Mouse (Mus musculus) limb, embryonic 11.5 days (tissue): ENCODE measurements at regions not wholly inside any gene's neighbourhood (a gene's known extent, or its start where the extent isn't known, plus 50 kb on each side); places are given as distances from the start of the nearest gene placed in this dataset.
"Not testable (repeated sequence)": the region's sequence is repeated elsewhere in the genome, so short reads cannot be mapped to it uniquely, and the experiment has no call there.

ENCODE experiments used
- ATAC-seq: fragments of 200-750 bp; cut with Nextera tagmentation; 2 replicates; pipeline ENCODE4 v1.8.0; 2017; ENCODE audit warnings: low read depth; ENCODE audit not compliant: insufficient number of reproducible peaks, low FRiP score, low TSS enrichment
- DNase-seq: peaks from one replicate; pipeline ENCODE4 v3.0.0-alpha.2; 2015; ENCODE audit warnings: low spot score
- H3K27ac ChIP-seq: fragments of 300-500 bp; sonication (generic); replicated peaks from 2 replicates; pipeline ENCODE4 v1.5.1; 2014; ENCODE audit warnings: low read depth, mild to moderate bottlenecking, low read length
- H3K27me3 ChIP-seq: fragments of 300-500 bp; sonication (generic); 2 replicates; pipeline ENCODE4 v1.6.1; 2014; ENCODE audit warnings: mild to moderate bottlenecking, low read length, mixed read lengths; ENCODE audit not compliant: control insufficient read depth, insufficient read depth
- H3K36me3 ChIP-seq: fragments of 300-500 bp; sonication (generic); 2 replicates; pipeline ENCODE4 v1.6.1; 2014; ENCODE audit warnings: mild to moderate bottlenecking, low read length, moderate library complexity, mixed read lengths; ENCODE audit not compliant: control insufficient read depth, insufficient read depth
- H3K4me1 ChIP-seq: fragments of 300-500 bp; sonication (generic); 2 replicates; pipeline ENCODE4 v1.6.1; 2014; ENCODE audit warnings: low read length, mixed read lengths; ENCODE audit not compliant: control insufficient read depth, insufficient read depth
- H3K4me2 ChIP-seq: fragments of 300-500 bp; sonication (generic); 2 replicates; pipeline ENCODE4 v1.6.1; 2014; ENCODE audit warnings: low read depth, mild to moderate bottlenecking, moderate library complexity; ENCODE audit not compliant: severe bottlenecking
- H3K4me3 ChIP-seq: fragments of 300-500 bp; sonication (generic); 2 replicates; pipeline ENCODE4 v1.5.1; 2014; ENCODE audit warnings: low read depth, low read length
- H3K9ac ChIP-seq: fragments of 300-500 bp; sonication (generic); 2 replicates; pipeline ENCODE4 v1.6.1; 2014; ENCODE audit warnings: mild to moderate bottlenecking, low read length
- H3K9me3 ChIP-seq: fragments of 300-500 bp; sonication (generic); 2 replicates; pipeline ENCODE4 v1.6.1; 2016; ENCODE audit warnings: low read length; ENCODE audit not compliant: control insufficient read depth
- WGBS: fragments of 180-500 bp; shearing (Covaris S2); extraction: QIAGEN DNeasy Blood & Tissue Kit; methylation state at CpG from one replicate; pipeline ENCODE4 v1.1.7; 2014; 5-methylcytosine and 5-hydroxymethylcytosine counted together

DNA sequence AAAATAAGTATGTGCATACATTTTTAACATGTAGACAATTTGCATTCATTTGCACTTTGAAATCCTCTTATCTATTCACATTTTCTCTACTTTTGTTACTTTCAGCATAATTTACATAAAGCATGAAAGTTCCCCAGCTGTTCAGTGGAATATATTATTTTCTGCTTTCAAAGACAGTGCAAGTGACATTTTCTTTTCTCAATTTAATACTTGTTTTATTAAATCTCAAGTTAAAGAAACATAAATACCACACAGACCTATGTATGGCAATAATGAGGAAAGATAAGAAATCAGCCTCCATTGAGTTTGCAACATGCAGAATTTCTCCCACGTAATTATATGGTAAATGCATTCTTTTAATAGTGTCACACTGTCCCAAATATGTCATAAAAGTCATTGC is 1168.1 kb upstream of the Gje1 start:
- Histone ChIP-seq H3K36me3 (no peaks in the 10 kb centered on the region), H3K9me3 (no peaks in the 10 kb centered on the region), H3K4me3 (no peak overlapping the region), H3K4me2 (no peak overlapping the region), H3K9ac (no peak overlapping the region), H3K4me1 (no peaks in the 10 kb centered on the region), H3K27me3 (no peaks in the 10 kb centered on the region), H3K27ac (no peak overlapping the region)
- DNase-seq: no peak
- WGBS: 71% methylated on average over 1 of the region's 1 CpGs
- ATAC-seq: no peak

DNA sequence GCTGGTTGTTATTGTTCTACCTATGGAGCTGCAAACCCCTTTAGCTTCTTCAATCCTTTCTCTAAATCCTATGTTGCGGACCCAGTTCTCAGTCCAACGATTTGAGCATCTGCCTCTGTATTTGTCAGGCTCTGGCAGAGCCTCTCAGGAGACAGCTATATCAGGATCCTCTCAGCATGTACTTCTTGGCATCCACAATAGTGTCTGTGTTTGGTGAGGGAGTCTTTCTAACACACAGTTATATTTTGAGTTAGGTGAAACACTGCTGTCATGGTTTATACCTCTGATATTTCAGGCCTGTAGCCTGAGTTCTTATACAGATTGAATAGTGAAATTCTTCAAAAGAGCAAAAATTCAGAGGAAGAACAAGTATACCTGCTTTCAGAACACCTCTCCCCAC is 1150.0 kb upstream of the Gje1 start:
- H3K4me3 ChIP-seq: no peak overlapping the region
- H3K36me3 ChIP-seq: no peaks in the 10 kb centered on the region
- no peak overlapping the region for H3K4me2 ChIP-seq
- no peak overlapping the region for H3K9ac ChIP-seq
- no peaks in the 10 kb centered on the region for H3K4me1 ChIP-seq
- WGBS: 91% methylated on average over 2 of the region's 2 CpGs
- H3K27me3 ChIP-seq: no peaks in the 10 kb centered on the region
- ATAC-seq (no peak), DNase-seq (no peak)
- no peak overlapping the region for H3K27ac ChIP-seq
- no peaks in the 10 kb centered on the region for H3K9me3 ChIP-seq

DNA sequence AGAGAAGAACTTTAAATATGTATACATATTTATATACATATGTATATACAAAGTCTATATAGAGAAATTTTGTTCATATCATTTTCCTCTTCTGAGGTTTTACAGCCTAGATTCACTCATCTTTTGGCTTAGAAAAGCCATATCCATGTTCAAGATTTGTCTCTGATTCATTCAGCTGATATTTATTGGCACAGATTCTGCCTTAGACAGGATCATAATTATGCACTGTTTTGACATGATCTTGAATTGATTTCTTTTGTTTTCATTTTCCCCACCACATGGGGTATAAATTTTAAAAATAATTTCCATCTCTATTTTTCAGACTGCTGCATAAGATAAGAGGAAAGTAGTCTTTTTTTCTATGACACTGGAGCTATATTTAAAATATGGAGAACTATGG is 1148.9 kb upstream of the Gje1 start:
- Histone ChIP-seq H3K9me3 (no peaks in the 10 kb centered on the region), H3K9ac (no peak overlapping the region), H3K27ac (no peak overlapping the region), H3K27me3 (no peaks in the 10 kb centered on the region), H3K4me3 (no peak overlapping the region), H3K36me3 (no peaks in the 10 kb centered on the region), H3K4me2 (no peak overlapping the region), H3K4me1 (no peaks in the 10 kb centered on the region)
- no peak for DNase-seq
- no peak for ATAC-seq

DNA sequence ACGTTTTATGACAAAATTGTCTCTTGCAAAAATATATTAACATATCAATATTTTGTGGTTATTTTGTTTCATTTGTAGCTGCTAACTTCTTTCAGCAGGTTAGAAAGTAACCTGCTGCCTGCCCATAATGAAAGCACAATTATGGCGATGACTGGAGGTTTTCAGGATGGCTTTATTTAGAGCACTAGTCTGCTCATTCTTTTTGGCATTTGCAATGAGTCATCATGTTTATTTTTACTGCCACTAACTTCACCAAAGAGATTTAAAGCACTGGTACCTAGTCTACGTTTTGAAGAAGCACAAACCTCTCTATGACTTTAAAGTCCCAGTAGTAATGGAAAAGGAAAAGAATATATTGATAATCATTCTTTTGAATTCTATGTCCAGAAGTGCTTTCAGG is 1123.4 kb upstream of the Gje1 start:
- no peak overlapping the region for H3K4me3 ChIP-seq
- no peaks in the 10 kb centered on the region for H3K36me3 ChIP-seq
- no peaks in the 10 kb centered on the region for H3K9me3 ChIP-seq
- 75% methylated on average over 3 of the region's 3 CpGs for WGBS
- H3K4me1 ChIP-seq: no peaks in the 10 kb centered on the region
- no peak overlapping the region for H3K4me2 ChIP-seq
- H3K9ac ChIP-seq: no peak overlapping the region
- H3K27me3 ChIP-seq: no peaks in the 10 kb centered on the region
- ATAC-seq (no peak), DNase-seq (no peak)
- H3K27ac ChIP-seq: no peak overlapping the region

DNA sequence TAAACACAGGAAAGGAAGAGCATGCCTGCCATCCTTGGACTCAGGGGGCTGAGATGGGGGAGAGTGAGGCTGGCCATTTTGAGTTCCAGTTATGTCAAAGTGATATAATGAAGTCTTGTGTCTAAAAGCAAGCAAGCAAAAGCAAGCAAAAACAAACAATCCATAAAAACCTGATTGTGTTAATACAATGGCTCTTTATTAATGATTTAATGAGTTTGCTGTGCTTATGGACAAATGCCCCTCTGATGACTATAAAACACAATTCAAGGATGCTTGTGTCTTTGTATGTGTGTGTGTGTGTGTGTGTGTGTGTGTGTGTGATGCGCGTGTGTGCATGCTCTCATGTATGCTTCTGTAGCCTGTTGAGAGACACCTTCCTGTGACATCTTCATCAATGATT is 1114.3 kb upstream of the Gje1 start:
- Histone ChIP-seq H3K36me3 (no peaks in the 10 kb centered on the region), H3K9me3 (no peaks in the 10 kb centered on the region), H3K4me2 (no peak overlapping the region), H3K27ac (no peak overlapping the region), H3K9ac (no peak overlapping the region), H3K4me1 (no peaks in the 10 kb centered on the region), H3K27me3 (no peaks in the 10 kb centered on the region), H3K4me3 (no peak overlapping the region)
- no peak for DNase-seq
- no peak for ATAC-seq
- WGBS: 91% methylated on average over 2 of the region's 2 CpGs

DNA sequence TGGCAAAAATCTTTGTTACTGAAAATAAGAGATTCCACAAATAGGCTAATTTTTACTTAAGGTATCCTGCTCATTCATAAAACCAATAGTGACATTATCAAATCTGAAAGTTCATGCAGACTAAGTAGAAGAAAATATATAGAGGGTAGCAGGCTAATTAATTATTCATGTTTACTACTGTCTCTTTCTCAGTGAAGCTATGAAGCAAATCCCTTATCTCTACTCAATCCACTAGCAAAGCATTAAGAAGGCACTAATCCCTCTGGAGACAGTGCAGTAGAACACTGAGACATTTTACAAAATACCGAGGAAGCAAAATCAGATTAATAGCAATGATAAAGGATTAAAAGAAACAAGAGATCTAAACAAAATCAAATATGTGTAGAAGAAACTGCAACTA is 1107.4 kb upstream of the Gje1 start:
- Histone ChIP-seq H3K36me3 (no peaks in the 10 kb centered on the region), H3K27ac (no peak overlapping the region), H3K9me3 (no peaks in the 10 kb centered on the region), H3K4me2 (no peak overlapping the region), H3K4me3 (no peak overlapping the region), H3K27me3 (no peaks in the 10 kb centered on the region), H3K4me1 (no peaks in the 10 kb centered on the region), H3K9ac (no peak overlapping the region)
- ATAC-seq (no peak), DNase-seq (no peak)
- 84% methylated on average over 1 of the region's 1 CpGs for WGBS

DNA sequence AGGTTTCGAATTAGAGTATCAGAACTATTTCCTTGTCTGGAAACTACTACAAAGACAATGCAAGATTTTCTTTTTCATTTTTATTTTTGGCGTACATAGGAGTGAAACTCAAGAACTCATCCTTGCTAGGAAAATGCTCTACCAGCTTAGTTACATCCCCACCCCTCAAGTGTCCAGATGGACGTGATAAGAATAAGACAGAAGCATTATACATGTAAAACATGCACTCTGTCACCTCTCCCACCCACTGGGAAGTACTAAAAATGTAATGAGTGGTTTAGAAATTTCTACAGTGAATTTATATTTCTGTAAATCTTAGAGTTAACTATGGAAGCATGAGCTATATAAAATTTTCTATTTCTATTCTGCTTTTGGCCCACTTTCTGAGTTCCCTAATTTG is 1089.3 kb upstream of the Gje1 start:
- no peak overlapping the region for H3K27ac ChIP-seq
- no peaks in the 10 kb centered on the region for H3K27me3 ChIP-seq
- H3K9me3 ChIP-seq: no peaks in the 10 kb centered on the region
- H3K4me2 ChIP-seq: no peak overlapping the region
- no peak overlapping the region for H3K4me3 ChIP-seq
- no peak for ATAC-seq
- no peaks in the 10 kb centered on the region for H3K36me3 ChIP-seq
- H3K9ac ChIP-seq: no peak overlapping the region
- no peaks in the 10 kb centered on the region for H3K4me1 ChIP-seq
- 82% methylated on average over 3 of the region's 3 CpGs for WGBS
- DNase-seq: no peak

DNA sequence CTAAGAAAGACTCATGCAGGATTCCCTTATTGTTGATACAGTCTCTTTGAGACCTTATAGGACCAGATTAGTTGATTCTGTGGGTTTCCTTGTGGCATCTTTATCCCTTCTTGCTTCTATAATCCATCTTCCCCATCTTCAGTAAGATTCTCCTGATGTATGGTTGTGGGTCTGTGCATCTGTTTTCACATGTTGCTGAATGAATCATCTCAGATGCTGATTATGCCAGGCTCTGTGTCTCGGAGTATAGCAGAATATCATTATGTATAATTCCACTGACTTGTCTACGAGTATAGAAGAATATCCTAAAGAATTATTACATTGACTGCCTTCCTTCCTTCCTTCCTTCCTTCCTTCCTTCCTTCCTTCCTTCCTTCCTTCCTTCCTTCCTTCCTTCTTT is 1087.8 kb upstream of the Gje1 start:
- DNase-seq (no peak), ATAC-seq (no peak)
- Histone ChIP-seq H3K27me3 (no peaks in the 10 kb centered on the region), H3K4me1 (no peaks in the 10 kb centered on the region), H3K9ac (no peak overlapping the region), H3K9me3 (no peaks in the 10 kb centered on the region), H3K4me2 (no peak overlapping the region), H3K27ac (no peak overlapping the region), H3K36me3 (no peaks in the 10 kb centered on the region), H3K4me3 (no peak overlapping the region)
- 83% methylated on average over 2 of the region's 2 CpGs for WGBS

DNA sequence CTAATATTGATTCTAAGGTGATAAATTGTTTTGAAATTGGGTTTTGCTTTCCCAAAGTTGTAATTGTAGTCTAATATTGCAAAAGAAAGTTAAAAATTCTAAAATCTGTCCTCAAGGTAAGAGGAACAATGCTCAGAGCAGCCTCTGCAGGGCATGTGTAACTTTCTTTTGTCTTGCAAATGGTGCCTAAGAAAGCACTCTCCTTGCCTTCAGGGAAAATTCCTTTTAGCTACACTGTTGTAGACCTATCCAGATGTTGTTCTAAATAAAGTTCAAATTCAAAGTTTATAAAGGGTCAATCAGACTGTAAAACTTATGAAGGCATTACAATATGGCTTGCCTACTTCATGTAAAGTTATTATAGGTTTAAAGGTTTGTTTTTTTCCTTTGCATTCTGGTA is 1075.2 kb upstream of the Gje1 start:
- ATAC-seq, DNase-seq, H3K4me3 ChIP-seq, H3K9me3 ChIP-seq, H3K27me3 ChIP-seq, H3K9ac ChIP-seq, H3K4me1 ChIP-seq, H3K27ac ChIP-seq, H3K36me3 ChIP-seq, H3K4me2 ChIP-seq: not testable (repeated sequence)
